Mouse (Mus musculus) liver, embryonic 13.5 days (tissue): ENCODE measurements around the gene Tex13c1. TPM values are rescaled to one million over a fixed set of nuclear protein-coding genes. Genes with fewer than 3 reads are reported as not detected.

Experiments used
- ATAC-seq: fragments of 200-750 bp; cut with Nextera tagmentation; 2 replicates; pipeline ENCODE4 v1.8.0; 2017; ENCODE audit warnings: low read depth, mild to moderate bottlenecking, moderate number of reproducible peaks, moderate library complexity
- DNase-seq: peaks from one replicate; pipeline ENCODE4 v3.0.0; 2022
- H3K27ac ChIP-seq: fragments of 300-500 bp; sonication (generic); 2 replicates; pipeline ENCODE4 v1.5.1; 2015; ENCODE audit warnings: moderate library complexity, mild to moderate bottlenecking, inconsistent platforms
- H3K27me3 ChIP-seq: fragments of 300-500 bp; sonication (generic); 2 replicates; pipeline ENCODE4 v1.6.1; 2015; ENCODE audit warnings: mild to moderate bottlenecking, inconsistent platforms
- H3K36me3 ChIP-seq: fragments of 300-500 bp; sonication (generic); 2 replicates; pipeline ENCODE4 v1.6.1; 2015; ENCODE audit warnings: mild to moderate bottlenecking, inconsistent platforms
- H3K4me1 ChIP-seq: fragments of 300-500 bp; sonication (generic); replicated peaks from 2 replicates; pipeline ENCODE4 v1.6.1; 2015; ENCODE audit warnings: inconsistent platforms
- H3K4me2 ChIP-seq: fragments of 300-500 bp; sonication (generic); 2 replicates; pipeline ENCODE4 v1.6.1; 2015; ENCODE audit warnings: inconsistent platforms, mild to moderate bottlenecking, moderate library complexity
- H3K4me3 ChIP-seq: fragments of 300-500 bp; sonication (generic); replicated peaks from 2 replicates; pipeline ENCODE4 v1.5.1; 2015; ENCODE audit warnings: mild to moderate bottlenecking, inconsistent platforms
- H3K9ac ChIP-seq: fragments of 300-500 bp; sonication (generic); 2 replicates; pipeline ENCODE4 v1.6.1; 2015; ENCODE audit warnings: mild to moderate bottlenecking, inconsistent platforms
- H3K9me3 ChIP-seq: fragments of 300-500 bp; sonication (generic); replicated peaks from 2 replicates; pipeline ENCODE4 v1.6.1; 2016; ENCODE audit warnings: inconsistent platforms
- WGBS: fragments of 180-500 bp; shearing (Covaris S2); methylation state at CpG from one replicate; pipeline ENCODE4 v1.1.7; 2015; ENCODE audit not compliant: insufficient replicate concordance; 5-methylcytosine and 5-hydroxymethylcytosine counted together
- polyA plus RNA-seq: library from polyadenylated mRNA; unstranded; fragments of >200 nt; fragmentation: Nextera tagmentation; extraction: Ambion mirVana; gene quantifications from 2 replicates; pipeline ENCODE4 v1.2.1, GENCODE M21; 2015

The Tex13c1 gene
- polyA plus RNA-seq = not detected in 2 replicates

DNA sequence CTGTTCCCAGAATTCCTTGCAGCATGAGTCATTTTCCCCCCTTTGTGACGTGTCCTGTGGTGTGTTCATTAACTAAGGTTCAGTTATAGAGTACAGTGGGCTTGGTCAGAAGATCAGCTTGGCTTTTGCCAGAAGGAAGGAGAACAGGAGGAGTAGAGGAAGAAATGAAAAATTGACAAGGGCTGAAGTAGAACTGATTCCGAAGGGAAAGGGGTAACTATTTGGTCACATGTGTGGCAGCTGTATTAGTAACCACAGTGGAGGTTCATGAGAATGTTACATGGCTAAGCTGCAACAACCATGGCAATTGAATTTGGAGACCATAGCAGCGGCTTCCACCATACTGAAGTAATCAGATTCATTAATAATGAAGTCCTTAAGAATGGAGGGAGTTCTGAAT is at the start of gene Tex13c1:
TSS of gene Tex13c1 (plus strand) at position 301 of the 400 bp plus-strand sequence.
- Histone ChIP-seq H3K9ac (no peak within 1 kb of the TSS), H3K9me3 (no peaks in the 10 kb centered on the region), H3K27me3 (no peaks in the 10 kb centered on the region), H3K4me2 (no peak within 1 kb of the TSS), H3K4me1 (no peaks in the 10 kb centered on the region), H3K36me3 (no peaks in the 10 kb centered on the region), H3K27ac (no peak within 1 kb of the TSS), H3K4me3 (no peak within 1 kb of the TSS)
- ATAC-seq (no peak), DNase-seq (no peak)
- WGBS = 55% methylated on average over 3 of the region's 3 CpGs

Other genes starting within 250 kb of the Tex13c1 start
- gene Tenm1, start 162.0 kb upstream of the Tex13c1 start, polyA plus RNA-seq = 0.03 TPM in 1 of 2 replicates, not detected in the other